Mouse (Mus musculus) liver, embryonic 14.5 days (tissue): ENCODE measurements at regions not wholly inside any gene's neighbourhood (a gene's known extent, or its start where the extent isn't known, plus 50 kb on each side); places are given as distances from the start of the nearest gene placed in this dataset.

Experiments
- CTCF ChIP-seq: IDR thresholded peaks from 2 replicates; pipeline ENCODE4 v1.5.1; 2016; ENCODE audit warnings: antibody characterized with exemption, low read depth, control low read depth
- EP300 ChIP-seq: IDR thresholded peaks from 2 replicates; pipeline ENCODE4 v1.6.1; 2016; ENCODE audit warnings: antibody characterized with exemption, low read depth

DNA sequence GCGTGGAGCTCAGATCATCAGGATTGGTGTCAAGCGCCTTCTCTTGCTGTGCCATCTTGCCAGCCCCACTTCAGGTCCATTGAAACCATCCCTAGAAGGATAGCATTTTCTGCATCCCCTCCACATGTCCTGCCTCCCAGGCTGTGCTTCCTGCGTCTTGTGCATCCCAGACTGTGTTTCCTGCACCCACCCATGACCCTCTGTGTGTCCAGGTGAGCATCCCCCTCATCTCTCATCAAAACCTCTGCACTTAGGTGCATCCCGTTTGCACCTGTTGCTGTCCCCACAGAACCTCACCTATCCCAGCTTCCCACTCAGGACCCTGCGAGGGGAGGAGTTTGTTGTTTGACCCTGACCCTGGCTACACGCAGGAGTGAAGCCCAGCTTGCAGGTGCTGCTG, 251.8 kb upstream of the Kcnab2 start:
- TF ChIP-seq CTCF (no peak), EP300 (no peak)
